Mouse (Mus musculus) layer of hippocampus, postnatal 25 days (tissue): ENCODE data around the gene Ceacam12. TPM values are rescaled to one million over a fixed set of nuclear protein-coding genes. Genes with fewer than 3 reads are reported as not detected.
"Not testable (repeated sequence)": the region's sequence is repeated elsewhere in the genome, so short reads cannot be mapped to it uniquely, and the experiment has no call there.

ENCODE experiments used
- DNase-seq, 2 experiments: peaks; one replicate each; pipeline ENCODE4 v3.0.0; 2022; ENCODE audit warnings: mixed read lengths in 2 of 2, low spot score in 1 of 2; ENCODE audit errors: extremely low spot score in 1 of 2
- microRNA-seq, 2 experiments: library from miRNA; unstranded; fragments of <30 nt; microRNA quantifications; one replicate each; pipeline ENCODE4 v1.2.0; 2021
- total RNA-seq, 2 experiments: library from RNA; stranded (reverse); gene quantifications; 2 replicates each; pipeline ENCODE4 v1.2.3; 2021

Ceacam12 gene
- not detected for total RNA-seq

- no peak for DNase-seq
These were observed at the start of gene Ceacam12 for GRCm38 (mm10) chr7:18065629-18066028. Gene Ceacam12 (plus strand): TSS chr7:18065929.

GRCm38 (mm10) chr7:18073821-18074220, 8.1 kb downstream of the Ceacam12 start:
- not testable (repeated sequence) for DNase-seq

- no peak for DNase-seq
These were observed 35.1 kb downstream of the Ceacam12 start for GRCm38 (mm10) chr7:18100785-18101184.

Small RNA genes within 50 kb of the gene (microRNA-seq; reads per million reads assigned to microRNA genes)
- 0 reads per million in 2 experiments for gene Gm22414

Other genes starting within 250 kb of the Ceacam12 start
- gene Gm5155, start 194.2 kb upstream of the Ceacam12 start, total RNA-seq: not detected
- not detected for gene Ceacam11, start 93.8 kb upstream of the Ceacam12 start, total RNA-seq
- not detected for gene Ceacam13, start 56.0 kb upstream of the Ceacam12 start, total RNA-seq
- gene Igfl3, start 110.6 kb downstream of the Ceacam12 start, total RNA-seq: not detected
- gene Mill1, start 179.4 kb downstream of the Ceacam12 start, total RNA-seq: not detected